Mouse (Mus musculus) liver, adult 2 months (tissue): ENCODE data around the gene Lsr.

Experiments
- CTCF ChIP-seq: fragments of 200-500 bp; IDR thresholded peaks from 2 replicates; pipeline ENCODE4 v1.5.1; 2011; ENCODE audit warnings: low read depth, low read length, control low read depth
- POLR2A ChIP-seq: fragments of 200-500 bp; IDR thresholded peaks from 2 replicates; pipeline ENCODE4 v1.6.1; 2011; ENCODE audit warnings: low read length, control low read depth; ENCODE audit not compliant: insufficient read depth; ENCODE audit errors: extremely low read depth

- TF ChIP-seq CTCF (no peak), POLR2A (no peak)
Measured at GRCm38 (mm10) chr7:30952441-30953265, 20.6 kb downstream of the Lsr start.
